Mouse (Mus musculus): ENCODE results near the gene Tor4a.

GRCm38 (mm10) chr2:25171769-25172153 is 24.9 kb downstream of the Tor4a start:
- TF ChIP-seq POLR2A (IDR thresholded peaks at IDR 0.05; ENCODE audit: borderline replicate concordance, extremely low read depth, insufficient read depth, insufficient read length, poor library complexity, severe bottlenecking) (no peak), CTCF (IDR thresholded peaks at IDR 0.05; ENCODE audit: borderline replicate concordance, extremely low read depth, insufficient read depth, insufficient read length) (no peak)
